Mouse (Mus musculus): ENCODE results near the gene Gsta3.

- TF ChIP-seq POLR2A (IDR thresholded peaks at IDR 0.05; ENCODE audit: low read depth, low read length), result no peak
- no peak for TF ChIP-seq CTCF (IDR thresholded peaks at IDR 0.05; ENCODE audit: borderline replicate concordance, insufficient read depth, low read length)
Measured at GRCm38 (mm10) chr1:21299826-21300225, 59.4 kb downstream of the Gsta3 start.

Data from embryonic fibroblast, embryonic 13.5 days (primary cell).